Mouse (Mus musculus) lung, embryonic 14.5 days (tissue): ENCODE measurements around the gene Lin7c. TPM values are rescaled to one million over a fixed set of nuclear protein-coding genes. Genes with fewer than 3 reads are reported as not detected.

Source experiments
- ATAC-seq: fragments of 200-750 bp; cut with Nextera tagmentation; 2 replicates; pipeline ENCODE4 v1.8.0; 2017; ENCODE audit warnings: mild to moderate bottlenecking, moderate TSS enrichment, moderate library complexity; ENCODE audit not compliant: insufficient read depth
- DNase-seq: peaks from one replicate; pipeline ENCODE4 v3.0.0-alpha.2; 2015
- H3K27ac ChIP-seq: fragments of 300-500 bp; sonication (generic); 2 replicates; pipeline ENCODE4 v1.5.1; 2014; ENCODE audit warnings: low read depth, mild to moderate bottlenecking, moderate library complexity
- H3K27me3 ChIP-seq: fragments of 300-500 bp; sonication (generic); 2 replicates; pipeline ENCODE4 v1.6.1; 2014; ENCODE audit warnings: low read length, control low read depth; ENCODE audit not compliant: insufficient read depth
- H3K36me3 ChIP-seq: fragments of 300-500 bp; sonication (generic); 2 replicates; pipeline ENCODE4 v1.6.1; 2014; ENCODE audit warnings: control low read depth; ENCODE audit not compliant: insufficient read depth
- H3K4me1 ChIP-seq: fragments of 300-500 bp; sonication (generic); 2 replicates; pipeline ENCODE4 v1.6.1; 2014; ENCODE audit warnings: antibody characterized with exemption, control low read depth; ENCODE audit not compliant: insufficient read depth
- H3K4me2 ChIP-seq: fragments of 300-500 bp; sonication (generic); 2 replicates; pipeline ENCODE4 v1.6.1; 2014; ENCODE audit warnings: mild to moderate bottlenecking
- H3K4me3 ChIP-seq: fragments of 300-500 bp; sonication (generic); 2 replicates; pipeline ENCODE4 v1.5.1; 2014; ENCODE audit warnings: low read depth, low read length
- H3K9ac ChIP-seq: fragments of 300-500 bp; sonication (generic); 2 replicates; pipeline ENCODE4 v1.6.1; 2014
- H3K9me3 ChIP-seq: fragments of 300-500 bp; sonication (generic); 2 replicates; pipeline ENCODE4 v1.6.1; 2016; ENCODE audit warnings: low read depth, low read length, control low read depth
- CTCF ChIP-seq: IDR thresholded peaks from 2 replicates; pipeline ENCODE4 v1.5.1; 2016; ENCODE audit warnings: antibody characterized with exemption, low read depth
- WGBS: fragments of 180-500 bp; shearing (Covaris S2); extraction: QIAGEN DNeasy Blood & Tissue Kit; methylation state at CpG from one replicate; pipeline ENCODE4 v1.1.7; 2014; 5-methylcytosine and 5-hydroxymethylcytosine counted together
- polyA plus RNA-seq: library from polyadenylated mRNA; unstranded; fragments of >200 nt; fragmentation: Nextera tagmentation; extraction: Ambion mirVana; gene quantifications from 2 replicates; pipeline ENCODE4 v1.2.1, GENCODE M21; 2014

The Lin7c gene
- polyA plus RNA-seq, 1 experiment from 2014 or later, result 60.0 TPM

DNA sequence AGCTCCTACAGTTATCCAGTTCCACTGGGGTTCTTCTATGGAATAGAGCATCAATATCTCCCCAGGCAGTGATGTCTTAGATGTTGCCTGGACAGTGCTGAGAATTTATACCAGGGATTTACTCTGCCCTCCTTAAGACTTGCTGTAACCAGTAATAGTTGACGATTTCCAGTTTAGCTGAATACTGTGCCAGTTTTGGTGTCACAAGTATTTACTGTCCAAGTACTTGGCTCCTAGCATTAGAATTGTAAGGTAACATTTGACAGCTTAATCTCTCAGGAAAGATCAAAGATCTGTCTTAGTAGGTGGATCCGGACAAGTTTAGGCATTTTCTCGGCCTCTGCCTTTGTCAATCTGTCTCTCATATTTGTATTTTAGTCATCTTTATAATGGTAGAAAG lies 32.4 kb downstream of the Lin7c start:
- H3K4me2 ChIP-seq, result no peak overlapping the region

DNA sequence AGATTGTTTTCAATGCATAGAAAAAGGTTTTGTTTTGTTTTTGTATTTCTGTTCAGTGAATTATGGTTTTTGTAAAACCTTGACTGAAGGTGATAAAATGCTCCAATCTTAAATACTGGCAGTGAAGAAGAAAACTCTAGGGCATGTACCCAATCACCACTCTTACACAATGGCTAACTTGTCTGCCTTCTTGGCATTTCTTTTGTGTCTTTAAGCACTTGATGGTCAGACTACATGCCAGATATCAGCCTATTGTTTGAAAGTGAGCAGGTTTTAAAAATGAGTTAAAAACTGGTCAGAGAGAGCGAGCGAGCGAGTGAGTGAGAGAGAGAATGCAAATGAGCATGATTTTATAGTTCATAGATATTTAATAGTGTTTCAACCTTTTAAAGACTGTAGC lies 33.3 kb downstream of the Lin7c start:
- Histone ChIP-seq H3K27ac (no peak overlapping the region), H3K36me3 (no peaks in the 10 kb centered on the region), H3K9me3 (no peaks in the 10 kb centered on the region), H3K4me3 (no peak overlapping the region), H3K27me3 (peaks cover 18% of the 10 kb centered on the region; the same call in 1 of the 2 replicates), H3K4me2 (no peak overlapping the region), H3K9ac (no peak overlapping the region), H3K4me1 (peaks cover 5% of the 10 kb centered on the region; the same call in 1 of the 2 replicates)
- no peak for ATAC-seq
- 92% methylated on average over 3 of the region's 3 CpGs for WGBS
- DNase-seq, result no peak
- no peak for TF ChIP-seq CTCF

More for the DNA sequence above, 32.4 kb downstream of the Lin7c start:
- no peaks in the 10 kb centered on the region for H3K36me3 ChIP-seq
- H3K4me1 ChIP-seq, result peaks cover 8% of the 10 kb centered on the region; the same call in 1 of the 2 replicates
- WGBS, result 74% methylated on average over 3 of the region's 3 CpGs
- ATAC-seq, result no peak
- H3K9me3 ChIP-seq, result no peaks in the 10 kb centered on the region
- H3K27ac ChIP-seq, result no peak overlapping the region
- no peak for TF ChIP-seq CTCF
- DNase-seq, result no peak
- peaks cover 18% of the 10 kb centered on the region; the same call in 1 of the 2 replicates for H3K27me3 ChIP-seq
- H3K9ac ChIP-seq, result no peak overlapping the region
- H3K4me3 ChIP-seq, result no peak overlapping the region

DNA sequence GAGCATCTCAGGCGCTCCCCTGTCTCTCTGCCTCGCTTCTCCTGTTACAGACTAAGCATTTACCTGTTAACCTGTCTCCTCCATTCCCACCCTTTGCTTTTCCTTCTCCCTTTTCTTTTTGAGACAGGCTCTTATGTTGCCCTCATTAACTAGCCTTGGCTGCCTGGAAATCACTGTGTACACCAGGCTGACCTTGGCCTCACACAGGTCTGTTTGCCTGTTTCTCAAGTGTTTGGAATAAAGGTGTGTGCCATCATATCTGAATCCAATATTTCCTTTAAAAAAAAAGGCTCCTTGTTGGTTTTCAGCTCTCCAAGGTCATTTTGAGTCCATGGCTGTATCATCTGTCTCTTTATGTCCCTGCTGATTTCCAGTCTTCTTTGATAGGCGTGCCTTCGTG lies 36.3 kb downstream of the Lin7c start:
- TF ChIP-seq CTCF, result no peak
- ATAC-seq, result no peak
- Histone ChIP-seq H3K9me3 (no peaks in the 10 kb centered on the region), H3K4me2 (no peak overlapping the region), H3K27me3 (0 out of 2 replicates have a peak, but pooled peaks cover 4% of the 10 kb centered on the region), H3K36me3 (no peaks in the 10 kb centered on the region), H3K9ac (no peak overlapping the region), H3K4me3 (no peak overlapping the region), H3K27ac (no peak overlapping the region), H3K4me1 (peaks cover 4% of the 10 kb centered on the region; the same call in 1 of the 2 replicates)
- no peak for DNase-seq
- 80% methylated on average over 4 of the region's 4 CpGs for WGBS

DNA sequence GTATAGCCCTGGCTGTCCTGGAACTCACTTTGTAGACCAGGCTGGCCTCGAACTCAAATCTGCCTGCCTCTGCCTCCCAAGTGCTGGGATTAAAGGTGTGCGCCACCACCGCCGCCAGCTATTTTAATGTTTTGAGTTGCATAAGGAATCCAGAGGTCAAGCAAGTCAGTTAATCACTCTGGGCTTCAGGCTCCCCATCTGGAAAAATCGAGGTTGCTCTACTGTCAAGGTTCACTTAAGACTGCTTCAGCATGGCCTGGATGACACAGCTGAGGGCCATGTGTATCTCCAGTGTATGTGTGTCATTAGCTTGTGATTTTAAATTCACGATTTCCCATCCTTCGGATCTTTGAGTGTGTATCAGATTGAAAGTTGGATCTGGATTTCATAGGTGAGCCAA lies 36.8 kb downstream of the Lin7c start:
- Histone ChIP-seq H3K9ac (no peak overlapping the region), H3K9me3 (no peaks in the 10 kb centered on the region), H3K27me3 (0 out of 2 replicates have a peak, but pooled peaks cover 4% of the 10 kb centered on the region), H3K36me3 (no peaks in the 10 kb centered on the region), H3K4me2 (no peak overlapping the region), H3K4me1 (peaks cover 8% of the 10 kb centered on the region), H3K4me3 (no peak overlapping the region), H3K27ac (no peak overlapping the region)
- no peak for TF ChIP-seq CTCF
- no peak for ATAC-seq
- no peak for DNase-seq
- WGBS, result 85% methylated on average over 7 of the region's 7 CpGs

DNA sequence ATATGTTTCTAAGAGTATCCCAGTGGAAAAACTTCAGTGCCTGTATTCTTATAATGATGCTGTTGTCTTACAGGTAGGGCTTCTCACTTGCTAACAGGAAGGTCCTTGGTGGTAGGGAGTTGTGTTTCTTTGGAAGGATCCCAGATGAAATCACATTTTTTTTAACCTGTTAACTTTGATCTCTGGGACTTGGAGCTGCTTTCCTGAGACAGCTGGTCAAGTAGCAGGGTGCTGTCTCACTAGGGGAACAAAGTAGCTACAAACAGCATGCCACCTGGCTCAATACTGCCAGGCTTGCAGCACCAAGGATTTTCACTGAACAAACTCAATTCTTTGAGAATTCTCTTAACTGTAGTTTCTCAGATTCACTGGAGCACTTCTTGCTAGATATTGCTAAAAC lies 37.2 kb downstream of the Lin7c start:
- Histone ChIP-seq H3K9ac (no peak overlapping the region), H3K9me3 (no peaks in the 10 kb centered on the region), H3K27ac (no peak overlapping the region), H3K4me1 (peaks cover 8% of the 10 kb centered on the region), H3K36me3 (no peaks in the 10 kb centered on the region), H3K27me3 (0 out of 2 replicates have a peak, but pooled peaks cover 2% of the 10 kb centered on the region), H3K4me2 (no peak overlapping the region), H3K4me3 (no peak overlapping the region)
- no peak for TF ChIP-seq CTCF
- ATAC-seq (no peak), DNase-seq (no peak)

DNA sequence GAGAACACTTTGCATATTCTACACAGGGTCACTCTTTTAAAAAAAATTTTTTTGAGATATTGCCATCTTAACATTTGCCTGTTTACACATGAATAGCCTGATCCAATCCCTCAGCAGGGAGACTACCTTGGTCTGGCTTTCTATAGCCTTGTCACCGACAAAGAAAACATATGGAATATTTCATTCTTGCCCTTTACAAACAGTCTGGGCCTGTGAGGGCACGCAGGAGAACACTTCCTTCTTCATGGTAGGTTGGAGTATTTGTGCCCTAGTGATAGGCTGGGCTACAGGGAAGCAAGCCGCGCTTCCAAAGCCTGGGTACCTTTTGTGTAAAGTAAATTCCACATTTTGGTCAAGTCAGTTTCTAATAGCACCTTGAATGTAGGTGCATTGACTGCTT lies 38.1 kb downstream of the Lin7c start:
- H3K9ac ChIP-seq, result no peak overlapping the region
- peaks cover 8% of the 10 kb centered on the region for H3K4me1 ChIP-seq
- no peak overlapping the region for H3K4me3 ChIP-seq
- ATAC-seq (no peak), DNase-seq (no peak)
- H3K9me3 ChIP-seq, result no peaks in the 10 kb centered on the region
- TF ChIP-seq CTCF, result no peak
- H3K4me2 ChIP-seq, result no peak overlapping the region
- no peaks in the 10 kb centered on the region for H3K36me3 ChIP-seq
- H3K27me3 ChIP-seq, result no peaks in the 10 kb centered on the region
- WGBS, result 53% methylated on average over 4 of the region's 4 CpGs
- H3K27ac ChIP-seq, result no peak overlapping the region

DNA sequence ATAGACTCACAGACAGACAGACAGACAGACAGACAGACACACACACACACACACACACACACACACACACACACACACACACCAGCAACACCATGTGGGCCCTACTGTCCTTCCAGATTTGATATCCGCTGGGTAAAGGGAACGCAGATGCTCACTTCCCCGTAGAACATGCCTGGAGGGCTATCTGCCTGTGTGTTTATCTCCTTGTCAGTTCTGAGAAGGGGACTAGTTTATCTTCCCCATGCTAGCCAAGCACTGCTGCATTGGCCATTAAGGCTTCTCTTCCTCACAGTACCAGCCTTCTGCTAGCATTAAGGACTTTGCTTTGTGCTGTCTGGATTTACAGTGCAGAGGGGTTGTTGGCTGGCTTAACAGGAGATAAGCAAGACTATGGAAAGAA lies 38.6 kb downstream of the Lin7c start:
- Histone ChIP-seq H3K4me2 (no peak overlapping the region), H3K27me3 (no peaks in the 10 kb centered on the region), H3K9me3 (no peaks in the 10 kb centered on the region), H3K9ac (no peak overlapping the region), H3K4me3 (no peak overlapping the region), H3K4me1 (peaks cover 8% of the 10 kb centered on the region), H3K27ac (no peak overlapping the region), H3K36me3 (no peaks in the 10 kb centered on the region)
- no peak for TF ChIP-seq CTCF
- DNase-seq (no peak), ATAC-seq (no peak)
- WGBS, result 48% methylated on average over 3 of the region's 3 CpGs

DNA sequence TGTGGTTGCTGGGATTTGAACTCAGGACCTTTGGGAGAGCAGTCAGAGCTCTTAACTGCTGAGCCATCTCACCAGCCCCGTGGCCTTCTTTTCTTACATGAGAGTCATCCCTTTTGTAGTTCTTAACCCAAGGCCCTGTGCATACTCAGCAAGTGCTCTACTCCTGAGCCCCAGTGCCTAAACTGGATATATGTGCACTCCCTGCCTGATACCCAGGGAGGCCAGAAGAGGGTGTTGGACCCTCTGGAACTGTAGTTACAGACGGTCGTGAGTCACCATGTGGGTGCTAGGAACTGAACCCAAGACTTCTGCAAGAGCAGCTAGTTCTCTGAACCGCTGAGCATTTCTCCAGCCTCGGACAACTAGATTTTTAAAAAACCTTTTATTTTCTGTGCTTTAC lies 39.7 kb downstream of the Lin7c start:
- H3K27ac ChIP-seq, result no peak overlapping the region
- DNase-seq (no peak), ATAC-seq (no peak)
- 88% methylated on average over 5 of the region's 5 CpGs for WGBS
- H3K4me1 ChIP-seq, result peaks cover 8% of the 10 kb centered on the region
- no peaks in the 10 kb centered on the region for H3K36me3 ChIP-seq
- no peak overlapping the region for H3K9ac ChIP-seq
- H3K4me3 ChIP-seq, result no peak overlapping the region
- H3K9me3 ChIP-seq, result no peaks in the 10 kb centered on the region
- no peak for TF ChIP-seq CTCF
- no peaks in the 10 kb centered on the region for H3K27me3 ChIP-seq
- H3K4me2 ChIP-seq, result no peak overlapping the region
